Mouse (Mus musculus) kidney, adult 2 months (tissue): ENCODE measurements around the gene Sat2.

Source experiments
- CTCF ChIP-seq: fragments of 200-500 bp; conservative IDR thresholded peaks from 2 replicates; pipeline ENCODE4 v1.5.1; 2011; ENCODE audit warnings: low read depth, mild to moderate bottlenecking, control low read depth, low read length, moderate library complexity, mixed read lengths; ENCODE audit not compliant: insufficient read depth, insufficient read length
- POLR2A ChIP-seq: fragments of 200-500 bp; IDR thresholded peaks from one replicate; pipeline ENCODE4 v1.6.1; 2011; ENCODE audit warnings: low read depth, low read length, control low read depth

GRCm38 (mm10) chr11:69657462-69657881 is 35.6 kb downstream of the Sat2 start:
- no peak for TF ChIP-seq CTCF
- TF ChIP-seq POLR2A = no peak
